ENCODE assay signal across 16 mouse cellular contexts in the genomic region with DNA sequence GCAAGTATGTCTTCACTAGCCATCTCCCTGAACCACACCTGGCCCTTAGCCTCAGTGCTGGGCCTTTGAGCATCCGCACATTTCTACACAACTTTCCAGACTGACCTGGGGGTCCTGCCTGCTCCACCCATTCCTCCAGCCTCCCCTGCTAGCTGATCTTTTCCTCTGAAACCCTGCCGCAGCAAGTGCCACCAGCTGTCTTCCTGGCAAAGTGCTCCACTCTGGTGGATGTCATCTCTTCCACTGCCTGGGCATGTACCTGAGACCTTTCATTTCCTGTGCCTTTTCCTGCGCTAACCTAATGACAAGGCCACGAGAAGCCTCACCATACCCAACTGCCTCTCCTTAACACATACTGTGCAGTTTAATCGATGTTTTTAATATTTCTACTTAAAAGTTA.
"Had no signal": no experiment of that assay in that cellular context is flagged by ENCODE, and none has a peak within 500 bp of the region (broad histone marks: within the 10 kb centered on the region; RNA-seq: fewer than 3 reads in every experiment).

No protein-coding gene starts in this region.

- H3K27ac ChIP-seq: midbrain, embryonic 10.5 days; midbrain, embryonic 13.5 days; neural tube, embryonic 13.5 days; neural tube, embryonic 15.5 days had no signal

- H3K9ac ChIP-seq: lung, embryonic 14.5 days; midbrain, embryonic 13.5 days; neural tube, embryonic 13.5 days; neural tube, embryonic 15.5 days had no signal

- H3K4me3 ChIP-seq: midbrain, embryonic 10.5 days; midbrain, embryonic 13.5 days; myocyte; neural tube, embryonic 13.5 days; neural tube, embryonic 15.5 days had no signal

- H3K4me1 ChIP-seq: midbrain, embryonic 10.5 days had no signal

- H3K36me3 ChIP-seq: midbrain, embryonic 13.5 days; neural tube, embryonic 13.5 days; neural tube, embryonic 15.5 days had no signal

- H3K27me3 ChIP-seq: midbrain, embryonic 13.5 days; neural tube, embryonic 13.5 days; neural tube, embryonic 15.5 days had no signal

- ATAC-seq: midbrain, embryonic 13.5 days; midbrain, embryonic 16.5 days had no signal

- DNase-seq: lung, adult 18-20 months; lung, postnatal 10 days; lung, postnatal 4 days; retina, postnatal 1 day; right cerebral cortex, postnatal 4 days; spleen, adult 18-20 months; thymus, adult 18-20 months; thymus, postnatal 14 days; thymus, postnatal 36 days had no signal

- H3K4me2 ChIP-seq: lung, embryonic 14.5 days; midbrain, embryonic 13.5 days; neural tube, embryonic 13.5 days; neural tube, embryonic 15.5 days had no signal
